Mouse (Mus musculus): ENCODE measurements around the gene Trip12.

GRCm38 (mm10) chr1:84737097-84737496 lies 103.2 kb downstream of the Trip12 start:
- TF ChIP-seq CTCF (IDR thresholded peaks at IDR 0.05; ENCODE audit: low read depth) (no peak), EP300 (optimal IDR thresholded peaks at IDR 0.05) (no peak)

Data from stomach, postnatal 0 days (tissue).